11 mouse cellular contexts compared by ENCODE assay signal in the genomic region with DNA sequence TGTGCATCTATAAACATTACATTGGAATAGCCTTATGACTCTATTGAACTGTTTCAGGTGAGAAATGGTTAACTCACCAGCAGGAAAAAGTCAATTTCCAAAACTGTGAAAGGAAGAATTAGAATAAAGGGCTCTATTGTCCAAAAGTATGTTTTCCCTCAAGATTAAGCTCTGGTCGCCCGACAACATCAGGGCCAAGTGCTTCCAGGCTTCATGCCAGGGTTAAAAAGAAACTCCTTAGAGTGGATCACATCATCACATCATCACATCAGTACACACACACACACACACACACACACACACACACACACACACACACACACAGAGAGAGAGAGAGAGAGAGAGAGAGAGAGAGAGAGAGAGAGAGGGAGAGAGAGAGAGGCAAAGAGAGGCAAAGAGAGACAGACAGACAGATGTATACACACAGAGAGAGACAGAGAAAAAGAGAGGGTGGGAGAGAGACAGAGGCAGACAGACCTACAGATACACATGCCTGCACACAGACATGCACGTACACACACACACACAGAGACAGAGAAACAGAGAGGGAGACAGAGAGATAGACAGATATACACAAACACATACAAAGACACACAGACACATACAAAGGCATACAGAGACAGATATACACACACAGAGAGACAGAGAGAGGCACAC.
DNase-seq lines count a peak whose midpoint lies in the region; ATAC-seq and TF ChIP-seq lines count a peak whose summit lies in the region.
"Had no signal": no experiment of that assay in that cellular context is flagged by ENCODE, and none has a peak within 500 bp of the region (broad histone marks: within the 10 kb centered on the region; RNA-seq: fewer than 3 reads in every experiment).

No protein-coding gene starts in this region.

- intact Hi-C loops in gastrocnemius, postnatal 14 days (cut with DNase I; ENCODE audit: low total_unique reads): no loop called here

- peak; percentile 90 for ATAC-seq in lung, embryonic 15.5 days (ENCODE audit: borderline replicate concordance, extremely low read depth, low FRiP score, low TSS enrichment)
- no peak for ATAC-seq in forebrain, embryonic 14.5 days
- ATAC-seq in liver, postnatal 0 days: no peak
- ATAC-seq: inflammation-experienced regulatory T-cells, adult 6 months had no signal

- H3K4me1 ChIP-seq in lung, embryonic 15.5 days: peaks cover 7% of the 10 kb centered on the region; the same call in 1 of the 2 replicates
- no peaks in the 10 kb centered on the region for H3K4me1 ChIP-seq in forebrain, embryonic 14.5 days (ENCODE audit: control insufficient read depth, insufficient read depth, low read length)
- no peaks in the 10 kb centered on the region for H3K4me1 ChIP-seq in liver, postnatal 0 days (ENCODE audit: insufficient read depth)

- TF ChIP-seq CTCF in liver, postnatal 0 days (IDR thresholded peaks at IDR 0.05; ENCODE audit: low read depth): no peak

- H3K4me2 ChIP-seq in lung, embryonic 15.5 days: no peak overlapping the region
- H3K4me2 ChIP-seq in forebrain, embryonic 14.5 days (ENCODE audit: low read length): no peak overlapping the region
- no peak overlapping the region for H3K4me2 ChIP-seq in liver, postnatal 0 days (ENCODE audit: low read depth, low read length)

- 19% methylated on average over 3 of the region's 3 CpGs for WGBS in lung, embryonic 15.5 days
- 36% methylated on average over 3 of the region's 3 CpGs for WGBS in forebrain, embryonic 14.5 days
- 54% methylated on average over 3 of the region's 3 CpGs for WGBS in liver, postnatal 0 days (ENCODE audit: insufficient replicate concordance)

- H3K9ac ChIP-seq in lung, embryonic 15.5 days: no peak overlapping the region
- no peak overlapping the region for H3K9ac ChIP-seq in forebrain, embryonic 14.5 days (ENCODE audit: low read length)
- no peak overlapping the region for H3K9ac ChIP-seq in liver, postnatal 0 days (replicated peaks)

- H3K27ac ChIP-seq in lung, embryonic 15.5 days: peak overlapping the region; percentile 66
- H3K27ac ChIP-seq in forebrain, embryonic 14.5 days (ENCODE audit: low read depth, low read length): no peak overlapping the region
- H3K27ac ChIP-seq in liver, postnatal 0 days (ENCODE audit: low read depth): no peak overlapping the region

- no peak overlapping the region for H3K4me3 ChIP-seq in lung, embryonic 15.5 days
- no peak overlapping the region for H3K4me3 ChIP-seq in forebrain, embryonic 14.5 days (ENCODE audit: low read depth, low read length)
- no peak overlapping the region for H3K4me3 ChIP-seq in liver, postnatal 0 days (ENCODE audit: low read depth, low read length)

- no peaks in the 10 kb centered on the region for H3K9me3 ChIP-seq in lung, embryonic 15.5 days
- no peaks in the 10 kb centered on the region for H3K9me3 ChIP-seq in forebrain, embryonic 14.5 days (replicated peaks; ENCODE audit: control insufficient read depth, low read length)
- H3K9me3 ChIP-seq in liver, postnatal 0 days (ENCODE audit: low read length): no peaks in the 10 kb centered on the region

- no peaks in the 10 kb centered on the region for H3K27me3 ChIP-seq in lung, embryonic 15.5 days
- no peaks in the 10 kb centered on the region for H3K27me3 ChIP-seq in forebrain, embryonic 14.5 days (replicated peaks; ENCODE audit: control insufficient read depth, insufficient read depth, low read length)
- no peaks in the 10 kb centered on the region for H3K27me3 ChIP-seq in liver, postnatal 0 days (ENCODE audit: insufficient read depth, low read length)

- TF ChIP-seq EP300 in liver, postnatal 0 days (IDR thresholded peaks at IDR 0.05; ENCODE audit: low read depth): no peak

- no peaks in the 10 kb centered on the region for H3K36me3 ChIP-seq in lung, embryonic 15.5 days
- H3K36me3 ChIP-seq in forebrain, embryonic 14.5 days (ENCODE audit: control insufficient read depth, insufficient read depth, low read length): no peaks in the 10 kb centered on the region
- H3K36me3 ChIP-seq in liver, postnatal 0 days (replicated peaks; ENCODE audit: insufficient read depth, low read length): no peaks in the 10 kb centered on the region

- DNase-seq in gastrocnemius, postnatal 14 days: peak; percentile 12
- DNase-seq in gastrocnemius, adult 8-10 months (ENCODE audit: low spot score in 2 of 2): no peak
- no peak for DNase-seq in lung, postnatal 25 days (ENCODE audit: low spot score)
- peak; percentile 1 for DNase-seq in forelimb bud, embryonic 11.5 days (ENCODE audit: low read depth, low spot score)
- peak; percentile 71 for DNase-seq in heart, postnatal 4 days
- no peak for DNase-seq in forebrain, embryonic 14.5 days (ENCODE audit: low spot score)
- no peak for DNase-seq in liver, postnatal 0 days
- DNase-seq: adrenal gland, postnatal 14 days; kidney, postnatal 14 days had no signal

Comparison
In these comparisons a context has a peak if more than half of its experiments do, and no peak if none do; other contexts are left out.
1. DNase-seq: peak in gastrocnemius, postnatal 14 days (single experiment), forelimb bud, embryonic 11.5 days (single experiment) and heart, postnatal 4 days (single experiment); none in gastrocnemius, adult 8-10 months (0 of 2), lung, postnatal 25 days (single experiment), forebrain, embryonic 14.5 days (single experiment) and liver, postnatal 0 days (single experiment).